Mouse (Mus musculus) liver, adult 2 months (tissue): Measurements from ENCODE around the gene Alg14.

Experiments used
- CTCF ChIP-seq: fragments of 200-500 bp; IDR thresholded peaks from 2 replicates; pipeline ENCODE4 v1.5.1; 2011; ENCODE audit warnings: low read depth, low read length, control low read depth
- POLR2A ChIP-seq: fragments of 200-500 bp; IDR thresholded peaks from 2 replicates; pipeline ENCODE4 v1.6.1; 2011; ENCODE audit warnings: low read length, control low read depth; ENCODE audit not compliant: insufficient read depth; ENCODE audit errors: extremely low read depth

- TF ChIP-seq CTCF (no peak), POLR2A (no peak)
Measured at GRCm38 (mm10) chr3:121389366-121389765, 97.8 kb downstream of the Alg14 start.
